Mouse (Mus musculus): ENCODE measurements around the gene Znrd1. TPM values are rescaled to one million over a fixed set of nuclear protein-coding genes. Genes with fewer than 3 reads are reported as not detected.

Znrd1 gene
- polyA plus RNA-seq (2016; fragmentation: Nextera tagmentation; extraction: Ambion mirVana) = 114 and 115 TPM in 2 replicates

GRCm38 (mm10) chr17:36957999-36958743 is at the start of gene Znrd1, which contains the start of gene Znrd1as:
TSS of gene Znrd1 (minus strand) at chr17:36958559.
TSS of gene Znrd1as (plus strand) at chr17:36958592.
- peak within 1 kb of the TSS; percentile 79 for H3K4me2 ChIP-seq
- under 1% methylated on average over 46 of the region's 46 CpGs for WGBS
- ATAC-seq (ENCODE audit: insufficient number of reproducible peaks, insufficient read depth, low FRiP score, low TSS enrichment, low read depth) = peak; percentile 95
- H3K9ac ChIP-seq (replicated peaks) = peak within 1 kb of the TSS; percentile 71
- H3K9me3 ChIP-seq = no peaks in the 10 kb centered on the region
- peak within 1 kb of the TSS; percentile 56 for H3K4me3 ChIP-seq (replicated peaks)
- H3K4me1 ChIP-seq (replicated peaks) = peaks cover 14% of the 10 kb centered on the region
- H3K36me3 ChIP-seq = peaks cover 16% of the 10 kb centered on the region
- peak within 1 kb of the TSS; percentile 79 for H3K27ac ChIP-seq
- H3K27me3 ChIP-seq = no peaks in the 10 kb centered on the region

- no peaks in the 10 kb centered on the region for H3K4me1 ChIP-seq (replicated peaks)
- peak overlapping the region; percentile 93 for H3K9ac ChIP-seq (replicated peaks)
- peak overlapping the region; percentile 72 for H3K4me3 ChIP-seq (replicated peaks)
- H3K9me3 ChIP-seq = no peaks in the 10 kb centered on the region
- peak overlapping the region; percentile 63 for H3K4me2 ChIP-seq
- H3K27me3 ChIP-seq = no peaks in the 10 kb centered on the region
- H3K27ac ChIP-seq = no peak overlapping the region
- 52% methylated on average over 4 of the region's 4 CpGs for WGBS
- 0 out of 2 replicates have a peak, but pooled peaks have one; percentile 3 for ATAC-seq (ENCODE audit: insufficient number of reproducible peaks, insufficient read depth, low FRiP score, low TSS enrichment, low read depth)
- H3K36me3 ChIP-seq = peaks cover 38% of the 10 kb centered on the region
Observed at GRCm38 (mm10) chr17:37003366-37003765, 45.0 kb upstream of the Znrd1 start.

GRCm38 (mm10) chr17:37002364-37003330 is 44.3 kb upstream of the Znrd1 start:
- Histone ChIP-seq H3K9me3 (no peaks in the 10 kb centered on the region), H3K9ac (replicated peaks) (peak overlapping the region; percentile 93), H3K4me2 (peak overlapping the region; percentile 63), H3K27ac (peak overlapping the region; percentile 93), H3K4me3 (replicated peaks) (peak overlapping the region; percentile 72), H3K27me3 (no peaks in the 10 kb centered on the region), H3K36me3 (peaks cover 31% of the 10 kb centered on the region), H3K4me1 (replicated peaks) (no peaks in the 10 kb centered on the region)
- peak; percentile 92 for ATAC-seq (ENCODE audit: insufficient number of reproducible peaks, insufficient read depth, low FRiP score, low TSS enrichment, low read depth)
- WGBS = under 1% methylated on average over 49 of the region's 49 CpGs

GRCm38 (mm10) chr17:37000863-37001262 is 42.5 kb upstream of the Znrd1 start, which contains the start of gene Zfp57:
TSS of gene Zfp57 (plus strand) at chr17:37001163.
- Histone ChIP-seq H3K36me3 (peaks cover 13% of the 10 kb centered on the region), H3K4me1 (replicated peaks) (no peaks in the 10 kb centered on the region), H3K4me3 (replicated peaks) (peak within 1 kb of the TSS; percentile 72), H3K27ac (peak within 1 kb of the TSS; percentile 93), H3K27me3 (no peaks in the 10 kb centered on the region), H3K4me2 (peak within 1 kb of the TSS; percentile 63), H3K9me3 (no peaks in the 10 kb centered on the region), H3K9ac (replicated peaks) (no peak within 1 kb of the TSS)
- 91% methylated on average over 7 of the region's 7 CpGs for WGBS
- ATAC-seq (ENCODE audit: insufficient number of reproducible peaks, insufficient read depth, low FRiP score, low TSS enrichment, low read depth) = no peak

- WGBS = 73% methylated on average over 2 of the region's 2 CpGs
- Histone ChIP-seq H3K27me3 (no peaks in the 10 kb centered on the region), H3K27ac (no peak overlapping the region)
Observed at GRCm38 (mm10) chr17:36998477-36998876, 40.1 kb upstream of the Znrd1 start.

GRCm38 (mm10) chr17:36997033-36997735 is 38.8 kb upstream of the Znrd1 start:
- Histone ChIP-seq H3K36me3 (no peaks in the 10 kb centered on the region), H3K4me3 (replicated peaks) (no peak overlapping the region), H3K4me2 (no peak overlapping the region), H3K9me3 (no peaks in the 10 kb centered on the region), H3K27ac (no peak overlapping the region), H3K4me1 (replicated peaks) (no peaks in the 10 kb centered on the region), H3K27me3 (no peaks in the 10 kb centered on the region), H3K9ac (replicated peaks) (no peak overlapping the region; the same call in 1 of the 2 replicates)
- ATAC-seq (ENCODE audit: insufficient number of reproducible peaks, insufficient read depth, low FRiP score, low TSS enrichment, low read depth) = no peak
- WGBS = 28% methylated on average over 7 of the region's 7 CpGs

More at GRCm38 (mm10) chr17:36998477-36998876, 40.1 kb upstream of the Znrd1 start:
- no peak for ATAC-seq (ENCODE audit: insufficient number of reproducible peaks, insufficient read depth, low FRiP score, low TSS enrichment, low read depth)
- no peak overlapping the region for H3K9ac ChIP-seq (replicated peaks)
- H3K9me3 ChIP-seq = no peaks in the 10 kb centered on the region
- H3K36me3 ChIP-seq = no peaks in the 10 kb centered on the region
- H3K4me1 ChIP-seq (replicated peaks) = no peaks in the 10 kb centered on the region
- H3K4me2 ChIP-seq = no peak overlapping the region
- no peak overlapping the region for H3K4me3 ChIP-seq (replicated peaks)

GRCm38 (mm10) chr17:36995448-36995847 is 37.1 kb upstream of the Znrd1 start:
- 72% methylated on average over 3 of the region's 3 CpGs for WGBS
- ATAC-seq (ENCODE audit: insufficient number of reproducible peaks, insufficient read depth, low FRiP score, low TSS enrichment, low read depth) = no peak

GRCm38 (mm10) chr17:36994528-36994927 is 36.2 kb upstream of the Znrd1 start:
- peaks cover 4% of the 10 kb centered on the region for H3K27me3 ChIP-seq
- 85% methylated on average over 2 of the region's 2 CpGs for WGBS
- ATAC-seq (ENCODE audit: insufficient number of reproducible peaks, insufficient read depth, low FRiP score, low TSS enrichment, low read depth) = no peak

More at GRCm38 (mm10) chr17:36995448-36995847, 37.1 kb upstream of the Znrd1 start:
- Histone ChIP-seq H3K36me3 (no peaks in the 10 kb centered on the region), H3K9me3 (no peaks in the 10 kb centered on the region), H3K27ac (no peak overlapping the region), H3K4me3 (replicated peaks) (no peak overlapping the region), H3K27me3 (no peaks in the 10 kb centered on the region), H3K4me1 (replicated peaks) (no peaks in the 10 kb centered on the region), H3K4me2 (no peak overlapping the region), H3K9ac (replicated peaks) (no peak overlapping the region)

GRCm38 (mm10) chr17:36993770-36994325 is 35.5 kb upstream of the Znrd1 start:
- H3K4me1 ChIP-seq (replicated peaks) = no peaks in the 10 kb centered on the region
- 82% methylated on average over 4 of the region's 4 CpGs for WGBS
- no peak overlapping the region for H3K9ac ChIP-seq (replicated peaks)
- H3K36me3 ChIP-seq = no peaks in the 10 kb centered on the region
- no peak for ATAC-seq (ENCODE audit: insufficient number of reproducible peaks, insufficient read depth, low FRiP score, low TSS enrichment, low read depth)
- no peaks in the 10 kb centered on the region for H3K9me3 ChIP-seq
- peaks cover 11% of the 10 kb centered on the region for H3K27me3 ChIP-seq
- no peak overlapping the region for H3K4me2 ChIP-seq
- H3K4me3 ChIP-seq (replicated peaks) = no peak overlapping the region
- H3K27ac ChIP-seq = no peak overlapping the region

More at GRCm38 (mm10) chr17:36994528-36994927, 36.2 kb upstream of the Znrd1 start:
- Histone ChIP-seq H3K4me2 (no peak overlapping the region), H3K27ac (no peak overlapping the region), H3K36me3 (no peaks in the 10 kb centered on the region), H3K4me3 (replicated peaks) (no peak overlapping the region), H3K4me1 (replicated peaks) (no peaks in the 10 kb centered on the region), H3K9ac (replicated peaks) (no peak overlapping the region), H3K9me3 (no peaks in the 10 kb centered on the region)

- Histone ChIP-seq H3K9me3 (no peaks in the 10 kb centered on the region), H3K9ac (replicated peaks) (no peak overlapping the region), H3K27ac (no peak overlapping the region), H3K27me3 (peaks cover 24% of the 10 kb centered on the region), H3K4me2 (no peak overlapping the region), H3K36me3 (no peaks in the 10 kb centered on the region), H3K4me3 (replicated peaks) (no peak overlapping the region), H3K4me1 (replicated peaks) (0 out of 2 replicates have a peak, but pooled peaks cover 2% of the 10 kb centered on the region)
- 58% methylated on average over 3 of the region's 3 CpGs for WGBS
- no peak for ATAC-seq (ENCODE audit: insufficient number of reproducible peaks, insufficient read depth, low FRiP score, low TSS enrichment, low read depth)
Observed at GRCm38 (mm10) chr17:36992336-36993104, 34.2 kb upstream of the Znrd1 start.

All from limb, embryonic 12.5 days (tissue).